Mouse (Mus musculus): ENCODE measurements around the gene Syde2.
"Not testable (repeated sequence)": the region's sequence is repeated elsewhere in the genome, so short reads cannot be mapped to it uniquely, and the experiment has no call there.

DNA sequence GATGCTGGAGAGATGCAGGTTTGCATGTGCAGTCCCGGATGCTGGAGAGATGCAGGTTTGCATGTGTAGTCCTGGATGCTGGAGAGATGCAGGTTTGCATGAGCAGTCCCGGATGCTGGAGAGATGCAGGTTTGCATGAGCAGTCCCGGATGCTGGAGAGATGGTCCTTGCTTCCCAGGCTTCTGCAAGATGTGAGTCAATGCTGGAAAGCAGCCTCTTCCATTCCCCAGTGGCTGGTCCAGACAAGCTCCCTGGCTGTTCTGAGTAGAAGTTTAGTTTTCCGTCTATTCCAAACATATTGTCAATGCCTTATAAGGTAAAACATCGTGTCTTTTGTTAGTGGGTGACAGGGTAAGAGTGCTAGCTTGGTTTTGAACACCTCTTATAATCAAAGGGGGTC, 8.9 kb downstream of the Syde2 start:
- TF ChIP-seq CTCF (conservative IDR thresholded peaks at IDR 0.05; ENCODE audit: insufficient read depth, insufficient read length, low read depth, low read length); POLR2A (IDR thresholded peaks at IDR 0.05; ENCODE audit: low read depth, low read length): not testable (repeated sequence)

Measured in kidney, adult 2 months (tissue).